Mouse (Mus musculus) urinary bladder, postnatal 25 days (tissue): ENCODE data around the gene Slc44a3.

Source experiments
- DNase-seq: peaks from one replicate; pipeline ENCODE4 v3.0.0; 2022; ENCODE audit warnings: low spot score

The Slc44a3 gene

DNA sequence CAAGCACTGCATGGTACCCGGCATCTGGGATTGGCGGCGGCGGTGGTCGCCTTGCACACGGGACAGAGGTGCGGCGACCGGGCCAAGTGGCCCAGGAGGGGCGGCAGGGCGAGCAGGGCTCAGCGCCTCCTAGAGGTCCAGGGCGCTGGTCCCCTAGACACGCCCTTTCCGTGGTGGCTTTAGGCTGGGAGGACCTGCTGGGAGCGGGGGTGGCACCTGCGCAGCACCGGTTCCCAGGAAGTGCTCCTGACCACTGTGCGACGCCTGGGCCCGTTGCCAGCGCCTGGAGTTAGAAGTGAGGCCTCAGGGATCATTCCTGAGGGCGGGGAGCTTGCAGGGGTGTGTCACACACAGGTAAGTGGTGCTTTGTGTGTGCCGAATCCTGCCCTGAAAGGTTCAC, at the start of gene Slc44a3:
Slc44a3 (minus strand) TSS at position 229 of the 400 bp plus-strand sequence.
- DNase-seq: peak; percentile 61

DNA sequence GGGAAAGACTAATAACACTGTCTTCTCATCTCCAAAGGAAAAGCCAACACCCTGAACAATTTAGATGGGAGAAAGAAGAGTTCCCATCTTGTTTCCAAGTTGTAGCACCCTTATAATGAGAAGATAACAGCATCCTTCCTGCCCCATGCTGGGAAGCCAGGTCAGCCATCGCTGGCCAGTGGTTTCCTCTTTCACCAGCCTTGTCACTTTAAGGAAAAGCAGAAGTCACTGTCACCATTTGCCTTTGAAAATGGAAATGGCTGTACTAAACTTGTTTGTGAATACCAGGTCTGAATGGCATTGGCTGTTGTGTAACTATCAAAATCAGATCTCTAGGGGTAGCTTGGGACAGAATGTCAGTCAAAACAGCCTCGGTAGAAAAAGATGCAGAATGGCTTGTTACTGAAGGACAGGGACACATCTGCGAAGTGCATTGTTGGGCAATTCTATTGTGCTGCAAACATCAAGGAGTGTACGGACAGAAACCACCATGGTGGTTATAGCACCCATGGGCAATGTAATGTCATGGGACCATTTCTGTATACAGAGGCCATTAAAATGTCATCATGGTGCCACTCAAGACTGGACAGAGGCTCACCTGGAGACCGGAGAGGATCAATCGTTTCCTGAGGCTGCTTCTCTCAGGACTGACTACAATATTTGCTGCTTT, 47.8 kb upstream of the Slc44a3 start:
- DNase-seq: no peak

- no peak for DNase-seq
These were observed 47.2 kb upstream of the Slc44a3 start for GRCm38 (mm10) chr3:121579402-121579801.

DNA sequence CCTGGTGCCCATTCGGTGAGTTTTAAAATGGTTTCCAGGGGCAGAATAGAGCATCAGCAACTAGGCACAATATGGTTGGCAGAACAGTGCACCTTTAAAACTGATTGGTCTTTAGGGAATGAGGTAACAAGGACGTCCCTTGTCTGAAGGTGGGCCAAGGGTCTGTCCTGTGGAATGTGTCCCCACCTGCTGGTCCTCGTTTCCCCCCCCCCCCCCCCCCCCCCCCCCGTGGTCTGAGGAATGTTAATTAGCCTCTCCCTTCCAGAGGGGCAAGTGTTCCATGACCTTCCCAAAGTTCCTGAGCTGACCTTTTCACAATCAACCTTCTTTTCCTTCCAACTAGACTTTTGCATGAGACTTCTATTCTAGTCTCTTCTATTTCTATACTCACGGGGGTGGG, 46.5 kb upstream of the Slc44a3 start:
- DNase-seq: no peak

GRCm38 (mm10) chr3:121577641-121578040, 45.4 kb upstream of the Slc44a3 start:
- DNase-seq: no peak

DNA sequence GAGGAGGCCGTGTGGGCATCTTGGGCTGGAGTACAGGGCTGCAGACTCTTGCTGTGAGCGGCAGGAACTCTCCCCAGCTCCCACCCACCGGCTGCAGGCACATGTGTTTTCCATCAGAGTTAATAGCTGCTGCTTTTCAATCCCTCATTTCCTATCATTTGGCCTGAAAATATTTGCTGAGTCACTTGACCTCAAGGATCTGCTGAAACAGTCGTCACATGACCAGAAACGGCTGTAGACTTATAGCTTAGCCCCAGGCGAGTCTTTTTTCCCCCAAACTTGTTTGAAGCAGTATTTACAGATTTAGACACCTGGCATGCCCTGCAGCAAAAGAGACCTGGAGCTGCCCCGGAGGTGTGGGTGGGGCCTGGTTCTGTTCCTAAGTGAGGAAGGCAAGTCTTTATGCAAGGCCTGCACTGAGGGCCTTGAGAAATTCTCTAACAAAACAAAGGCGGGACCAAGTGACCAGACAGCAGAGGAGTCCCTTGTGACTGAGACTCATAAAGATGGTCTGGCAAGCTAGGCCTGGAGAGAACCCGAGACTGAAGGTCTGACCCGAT, 44.9 kb upstream of the Slc44a3 start:
- DNase-seq: no peak

DNA sequence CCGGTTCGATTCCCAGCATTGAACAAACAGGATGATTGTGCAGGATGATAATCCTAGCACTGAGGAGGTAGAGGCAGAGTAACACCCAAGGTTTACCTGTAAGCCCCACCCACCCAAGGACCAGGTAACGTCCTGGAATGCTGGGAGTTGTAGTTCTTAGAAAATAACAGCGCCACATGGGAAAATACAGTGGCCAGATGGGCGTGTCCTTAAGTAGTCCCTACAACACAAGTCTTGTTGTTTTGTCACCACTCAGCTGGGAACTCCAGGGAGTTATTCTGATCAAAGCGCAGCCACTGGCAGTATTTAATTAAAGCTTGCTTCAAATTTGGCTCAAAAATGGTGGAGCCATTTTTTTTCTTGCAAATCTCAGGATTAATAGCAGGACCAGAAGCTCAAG, 44.2 kb upstream of the Slc44a3 start:
- no peak for DNase-seq

- no peak for DNase-seq
These were observed 42.2 kb upstream of the Slc44a3 start for GRCm38 (mm10) chr3:121574386-121574785.

- no peak for DNase-seq
These were observed 41.7 kb upstream of the Slc44a3 start for GRCm38 (mm10) chr3:121573858-121574257.

DNA sequence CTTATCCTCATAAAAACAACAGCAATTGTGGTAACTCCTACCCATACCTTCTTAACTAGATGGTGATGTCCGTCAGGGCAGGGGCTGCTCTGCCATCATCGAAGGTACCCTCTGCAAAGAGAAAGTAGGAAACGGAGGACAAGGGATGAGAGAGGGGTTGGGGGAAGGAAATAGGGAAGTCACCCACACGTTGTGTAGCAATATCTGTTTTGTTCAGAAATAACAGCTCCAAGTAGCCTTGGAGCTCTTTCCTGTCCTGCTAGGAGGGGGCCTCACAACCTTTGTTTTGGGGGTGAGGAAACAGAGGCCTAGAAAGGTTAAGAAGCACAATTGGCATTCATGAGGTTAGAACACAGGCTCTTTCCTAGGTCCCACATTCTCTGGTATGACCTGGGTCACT, 39.3 kb upstream of the Slc44a3 start:
- DNase-seq: no peak

- DNase-seq: no peak
These were observed 38.4 kb upstream of the Slc44a3 start for GRCm38 (mm10) chr3:121570623-121571022.

- DNase-seq: no peak
These were observed 37.6 kb upstream of the Slc44a3 start for GRCm38 (mm10) chr3:121569767-121570166.

DNA sequence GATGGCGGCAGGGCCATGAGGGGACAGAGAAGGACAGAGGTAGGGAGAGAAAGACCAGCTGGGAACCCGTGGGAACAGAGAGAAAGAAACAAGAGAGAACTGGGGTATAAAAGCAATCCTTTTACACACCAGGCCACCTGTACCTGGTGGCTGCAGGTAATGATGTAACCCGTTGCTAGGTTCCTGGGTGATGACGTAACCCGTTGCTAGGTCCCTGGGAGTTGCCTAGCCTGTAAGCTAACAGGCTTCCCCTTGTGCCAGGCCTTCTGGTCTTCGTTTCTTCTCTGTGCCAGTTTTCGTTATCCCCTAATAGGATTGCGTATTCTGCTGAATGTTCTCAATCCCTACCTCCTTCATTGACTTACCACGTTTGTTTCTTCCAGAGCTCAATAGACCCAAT, 36.8 kb upstream of the Slc44a3 start:
- DNase-seq: no peak

DNA sequence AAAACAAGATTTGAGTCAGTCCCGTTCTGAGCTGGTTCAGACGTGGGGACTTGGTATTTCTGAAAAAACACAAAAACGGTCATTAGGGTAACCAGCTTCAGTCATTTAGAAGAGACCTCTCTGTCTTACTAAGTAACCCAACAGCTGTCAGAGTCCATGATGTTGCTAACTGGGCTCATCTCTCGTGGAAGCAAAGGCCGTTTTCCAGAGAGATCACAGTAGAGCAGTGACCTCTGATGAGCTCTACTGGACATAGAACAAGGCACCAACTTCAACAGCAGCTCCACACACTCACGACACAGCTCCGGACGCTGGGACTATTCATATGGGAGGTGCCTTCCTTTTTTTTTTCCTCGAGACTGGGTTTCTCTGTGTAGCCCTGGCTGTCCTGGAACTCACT, 35.7 kb upstream of the Slc44a3 start:
- DNase-seq: no peak

GRCm38 (mm10) chr3:121567337-121567900, 35.2 kb upstream of the Slc44a3 start:
- no peak for DNase-seq

- no peak for DNase-seq
These were observed 34.7 kb upstream of the Slc44a3 start for GRCm38 (mm10) chr3:121566901-121567300.

DNA sequence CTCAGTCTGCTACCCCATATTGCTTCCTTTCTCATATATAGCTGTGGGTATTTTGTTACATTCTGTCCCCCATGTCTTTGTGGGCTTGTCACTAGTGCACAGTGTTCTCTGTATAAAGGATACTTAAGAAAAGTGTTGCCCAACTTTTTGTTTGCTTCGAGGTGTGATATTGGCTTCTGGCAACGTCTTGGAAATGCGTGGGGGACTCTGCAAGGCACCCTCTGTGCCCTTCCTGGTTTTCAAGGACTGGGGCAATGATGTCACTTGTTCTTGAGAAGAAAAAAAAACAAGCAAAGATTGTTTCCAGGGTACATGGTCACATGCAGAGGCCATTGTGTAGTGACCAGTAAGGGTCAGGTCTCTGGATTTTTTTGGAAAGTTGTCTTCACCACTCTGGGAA, 29.6 kb upstream of the Slc44a3 start:
- DNase-seq: no peak

GRCm38 (mm10) chr3:121560115-121560865, 28.1 kb upstream of the Slc44a3 start:
- DNase-seq: no peak

GRCm38 (mm10) chr3:121559406-121560114, 27.4 kb upstream of the Slc44a3 start:
- no peak for DNase-seq

GRCm38 (mm10) chr3:121558861-121559260, 26.7 kb upstream of the Slc44a3 start:
- DNase-seq: no peak

DNA sequence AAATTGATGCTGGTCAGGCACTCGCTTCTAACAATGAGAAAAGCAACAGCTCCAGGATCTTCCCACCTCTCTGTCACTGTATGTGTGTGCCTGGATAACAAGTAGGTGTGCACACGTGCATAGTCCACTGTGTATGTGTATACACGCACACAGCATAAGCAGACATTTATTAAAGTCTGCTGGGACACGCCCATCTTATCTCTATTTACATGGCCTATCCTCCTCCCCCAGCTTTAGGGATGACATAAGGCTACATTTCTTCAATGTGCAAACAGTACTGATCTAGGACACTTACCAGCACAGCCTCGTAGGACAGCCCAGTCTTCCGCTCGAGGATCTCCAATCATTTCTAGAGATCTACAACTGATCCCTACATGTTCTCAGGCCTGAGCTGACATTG, 24.1 kb upstream of the Slc44a3 start:
- DNase-seq: no peak

GRCm38 (mm10) chr3:121553294-121553693, 21.1 kb upstream of the Slc44a3 start:
- DNase-seq: no peak
